Mouse (Mus musculus) kidney, postnatal 14 days (tissue): ENCODE results near the gene P2ry14.
"Not testable (repeated sequence)": the region's sequence is repeated elsewhere in the genome, so short reads cannot be mapped to it uniquely, and the experiment has no call there.

Experiments
- DNase-seq: peaks from one replicate; pipeline ENCODE4 v3.0.0; 2022; ENCODE audit warnings: mixed read lengths

The P2ry14 gene

GRCm38 (mm10) chr3:59104462-59104861 is 49.0 kb downstream of the P2ry14 start:
- DNase-seq, result no peak

GRCm38 (mm10) chr3:59102146-59102545 is 51.3 kb downstream of the P2ry14 start:
- no peak for DNase-seq

GRCm38 (mm10) chr3:59101218-59101986 is 52.0 kb downstream of the P2ry14 start, which contains the start of gene Gpr171:
Gpr171 (minus strand) TSS chr3:59101821.
- DNase-seq, result no peak

GRCm38 (mm10) chr3:59098540-59098939 is 54.9 kb downstream of the P2ry14 start:
- no peak for DNase-seq

- no peak for DNase-seq
These were observed 56.0 kb downstream of the P2ry14 start for GRCm38 (mm10) chr3:59097421-59097820.

- no peak for DNase-seq
These were observed 60.7 kb downstream of the P2ry14 start for GRCm38 (mm10) chr3:59092702-59093101.

- DNase-seq, result no peak
These were observed 72.5 kb downstream of the P2ry14 start for GRCm38 (mm10) chr3:59080919-59081318.

- no peak for DNase-seq
These were observed 73.0 kb downstream of the P2ry14 start for GRCm38 (mm10) chr3:59080293-59080916.

- DNase-seq, result peak; percentile 38
These were observed 74.1 kb downstream of the P2ry14 start for GRCm38 (mm10) chr3:59079327-59079726.

- DNase-seq, result no peak
These were observed 74.8 kb downstream of the P2ry14 start for GRCm38 (mm10) chr3:59078585-59078984.

- DNase-seq, result peak; percentile 14
These were observed 76.1 kb downstream of the P2ry14 start for GRCm38 (mm10) chr3:59077278-59077677.

GRCm38 (mm10) chr3:59069071-59069470 is 84.3 kb downstream of the P2ry14 start:
- not testable (repeated sequence) for DNase-seq

- DNase-seq, result no peak
These were observed 86.7 kb downstream of the P2ry14 start for GRCm38 (mm10) chr3:59066558-59067294.

- DNase-seq, result no peak
These were observed 87.5 kb downstream of the P2ry14 start for GRCm38 (mm10) chr3:59065937-59066336.
